Mouse (Mus musculus) CH12.LX (cell line): ENCODE measurements around the gene Eef1akmt3. TPM values are rescaled to one million over a fixed set of nuclear protein-coding genes. Genes with fewer than 3 reads are reported as not detected.

ENCODE experiments used
- DNase-seq: peaks from one replicate; pipeline ENCODE4 v3.0.0-alpha.2; 2013; ENCODE audit errors: extremely low read depth
- H3K27ac ChIP-seq: 2 replicates; pipeline ENCODE4 v1.5.1; 2012; ENCODE audit warnings: low read depth, mild to moderate bottlenecking, control low read depth, moderate library complexity; ENCODE audit not compliant: insufficient read depth
- H3K27me3 ChIP-seq: replicated peaks from 2 replicates; pipeline ENCODE3; 2012; ENCODE audit warnings: inconsistent platforms
- H3K36me3 ChIP-seq, 2 experiments: replicated peaks in 1 of 2; 2 replicates each; pipeline versions ENCODE3 to v1.6.1; 2012; ENCODE audit warnings: inconsistent platforms in 1 of 2, low read length in 1 of 2, mild to moderate bottlenecking in 1 of 2, mixed read lengths in 1 of 2, moderate library complexity in 1 of 2; ENCODE audit not compliant: control insufficient read depth in 1 of 2, insufficient read depth in 1 of 2
- H3K4me1 ChIP-seq, 2 experiments: 2 replicates each; pipeline ENCODE4 v1.6.1; 2012; ENCODE audit warnings: inconsistent platforms in 1 of 2, moderate library complexity in 1 of 2; ENCODE audit not compliant: insufficient read depth in 2 of 2, control insufficient read depth in 1 of 2
- H3K4me2 ChIP-seq: 2 replicates; pipeline ENCODE4 v1.6.1; 2012; ENCODE audit warnings: low read depth, mild to moderate bottlenecking, control low read depth; ENCODE audit not compliant: poor library complexity, insufficient read depth, severe bottlenecking
- H3K4me3 ChIP-seq, 3 experiments: fragments of 150-350 bp in 1 of 3; sonication (generic) in 1 of 3; replicated peaks in 1 of 3; 2 replicates each; pipeline versions ENCODE3 to v1.5.1; 2011 to 2012; ENCODE audit warnings: low read depth in 2 of 3, low read length in 2 of 3, mild to moderate bottlenecking in 2 of 3, moderate library complexity in 2 of 3, control low read depth in 1 of 3, improper control_type of control experiment in 1 of 3, inconsistent platforms in 1 of 3, mixed read lengths in 1 of 3; ENCODE audit not compliant: poor library complexity in 1 of 3
- H3K79me2 ChIP-seq: replicated peaks from 2 replicates; pipeline ENCODE4 v1.6.1; 2012; ENCODE audit warnings: mild to moderate bottlenecking, moderate library complexity; ENCODE audit not compliant: control insufficient read depth, poor library complexity, insufficient read depth, severe bottlenecking; ENCODE audit errors: extremely low read depth
- H3K9ac ChIP-seq: 2 replicates; pipeline ENCODE4 v1.6.1; 2012; ENCODE audit warnings: low read depth, mild to moderate bottlenecking, control low read depth, moderate library complexity; ENCODE audit not compliant: insufficient read depth
- H3K9me3 ChIP-seq: replicated peaks from 2 replicates; pipeline ENCODE3; 2012; ENCODE audit warnings: low read length, inconsistent platforms, mixed read lengths
- CHD2 ChIP-seq: IDR thresholded peaks from 2 replicates; pipeline ENCODE4 v1.6.1; 2011; ENCODE audit warnings: low read length, improper control_type of control experiment
- E2F4 ChIP-seq: IDR thresholded peaks from 2 replicates; pipeline ENCODE4 v1.6.1; 2011; ENCODE audit warnings: low read depth, low read length, improper control_type of control experiment; ENCODE audit not compliant: insufficient replicate concordance
- ELF1 ChIP-seq: IDR thresholded peaks from 2 replicates; pipeline ENCODE4 v1.6.1; 2014; ENCODE audit warnings: low read depth, mild to moderate bottlenecking, inconsistent platforms, low read length, improper control_type of control experiment
- IRF4 ChIP-seq: IDR thresholded peaks from 2 replicates; pipeline ENCODE4 v1.6.1; 2014; ENCODE audit warnings: low read depth, mild to moderate bottlenecking, inconsistent platforms, low read length, improper control_type of control experiment
- JUN ChIP-seq: IDR thresholded peaks from 2 replicates; pipeline ENCODE4 v1.6.1; 2011; ENCODE audit warnings: low read depth, mild to moderate bottlenecking, low read length, improper control_type of control experiment, moderate library complexity; ENCODE audit not compliant: insufficient read depth
- JUND ChIP-seq: conservative IDR thresholded peaks from 2 replicates; pipeline ENCODE4 v1.6.1; 2011; ENCODE audit warnings: low read depth, low read length, improper control_type of control experiment
- MAX ChIP-seq: IDR thresholded peaks from 2 replicates; pipeline ENCODE4 v1.6.1; 2011; ENCODE audit warnings: low read length, improper control_type of control experiment
- MEF2A ChIP-seq: IDR thresholded peaks from 2 replicates; pipeline ENCODE4 v1.6.1; 2014; ENCODE audit warnings: low read depth, mild to moderate bottlenecking, inconsistent platforms, low read length, improper control_type of control experiment, borderline replicate concordance
- MYC ChIP-seq: IDR thresholded peaks from 2 replicates; pipeline ENCODE4 v1.6.1; 2011; ENCODE audit warnings: low read depth, mild to moderate bottlenecking, improper control_type of control experiment, low read length
- NRF1 ChIP-seq: IDR thresholded peaks from 2 replicates; pipeline ENCODE4 v1.6.1; 2014; ENCODE audit warnings: low read depth, mild to moderate bottlenecking, inconsistent platforms, low read length, improper control_type of control experiment, moderate library complexity
- POLR2A ChIP-seq: IDR thresholded peaks from 2 replicates; pipeline ENCODE4 v1.6.1; 2011; ENCODE audit warnings: low read depth, mild to moderate bottlenecking, improper control_type of control experiment, low read length
- POLR2AphosphoS2 ChIP-seq: IDR thresholded peaks from 2 replicates; pipeline ENCODE4 v1.6.1; 2011; ENCODE audit warnings: low read depth, low read length, improper control_type of control experiment
- TBP ChIP-seq: conservative IDR thresholded peaks from 2 replicates; pipeline ENCODE4 v1.6.1; 2011; ENCODE audit warnings: low read depth, low read length, improper control_type of control experiment
- TCF12 ChIP-seq: IDR thresholded peaks from 2 replicates; pipeline ENCODE4 v1.6.1; 2014; ENCODE audit warnings: low read depth, mild to moderate bottlenecking, inconsistent platforms, low read length, improper control_type of control experiment
- dilution Hi-C: fragments of 300-500 bp; cut with MboI; formaldehyde crosslinking; loops from 2 replicates; pipeline ENCODE4 v1.14.3; 2020; ENCODE audit warnings: low sequenced_read_pairs; ENCODE audit not compliant: extremely low pct_unique_long_range_greater_than_20kb, extremely low pct_ligation_motif_present
- in situ Hi-C: fragments of 300-500 bp; cut with MboI; formaldehyde crosslinking; loops from 3 replicates; pipeline ENCODE4 v1.14.3; 2019; ENCODE audit warnings: low sequenced_read_pairs, low pct_ligation_motif_present, low pct_unique_long_range_greater_than_20kb, mixed read lengths
- polyA plus RNA-seq: library from polyadenylated mRNA; unstranded; fragments of >175 nt; gene quantifications from 2 replicates; pipeline ENCODE4 v1.2.1, GENCODE M21; 2012; ENCODE audit warnings: low read depth; ENCODE audit not compliant: insufficient read length
- total RNA-seq, 2 experiments: library from RNA; depleted of rRNA; stranded (reverse); fragments of 300-350 nt in 1 of 2; fragments of >200 nt in 1 of 2; gene quantifications; 2 replicates each; pipeline ENCODE4 v1.2.3; 2012 to 2014

Gene Eef1akmt3
- total and polyA plus RNA-seq, 3 experiments = 0.78 to 1.1 (median 0.98) TPM

- Histone ChIP-seq H3K4me1 (peaks cover 9 to 49% of the 10 kb centered on the region in 2 experiments), H3K4me2 (no peak overlapping the region), H3K4me3 (no peak overlapping the region), H3K9me3 (no peaks in the 10 kb centered on the region), H3K27ac (no peak overlapping the region), H3K36me3 (peaks cover 3 to 36% of the 10 kb centered on the region in 2 experiments), H3K27me3 (no peaks in the 10 kb centered on the region), H3K9ac (no peak overlapping the region), H3K79me2 (no peaks in the 10 kb centered on the region; the same call in 1 of the 2 replicates)
- dilution Hi-C loops (no loop called here), in situ Hi-C loops (no loop called here)
- DNase-seq = no peak
- TF ChIP-seq POLR2AphosphoS2 = no peak
- no peak for TF ChIP-seq MAX
- no peak for TF ChIP-seq TCF12
- TF ChIP-seq E2F4 = no peak
- TF ChIP-seq ELF1 = no peak
- TF ChIP-seq NRF1 = no peak
- no peak for TF ChIP-seq JUN
- no peak for TF ChIP-seq MEF2A
- TF ChIP-seq JUND = no peak
Measured at GRCm38 (mm10) chr10:126987183-126988118, 53.9 kb downstream of the Eef1akmt3 start.

GRCm38 (mm10) chr10:126986541-126986961 is 54.8 kb downstream of the Eef1akmt3 start:
- no peak overlapping the region for H3K4me2 ChIP-seq
- H3K79me2 ChIP-seq = peaks cover 3% of the 10 kb centered on the region; the same call in 1 of the 2 replicates
- no peak for DNase-seq
- no peak overlapping the region for H3K27ac ChIP-seq
- no peak for TF ChIP-seq IRF4
- TF ChIP-seq MYC = no peak
- no peak for TF ChIP-seq POLR2AphosphoS2
- TF ChIP-seq TBP = no peak
- no peak for TF ChIP-seq CHD2
- TF ChIP-seq POLR2A = no peak
- H3K4me1 ChIP-seq = peaks cover 9 to 55% of the 10 kb centered on the region in 2 experiments
- no peaks in the 10 kb centered on the region for H3K27me3 ChIP-seq
- H3K9ac ChIP-seq = no peak overlapping the region
- dilution Hi-C loops = no loop called here
- H3K4me3 ChIP-seq = no peak overlapping the region
- H3K36me3 ChIP-seq = peaks cover 0 to 29% of the 10 kb centered on the region in 2 experiments
- in situ Hi-C loops = no loop called here
- no peaks in the 10 kb centered on the region for H3K9me3 ChIP-seq
